Mouse (Mus musculus): ENCODE measurements around the gene Fcho2.

DNA sequence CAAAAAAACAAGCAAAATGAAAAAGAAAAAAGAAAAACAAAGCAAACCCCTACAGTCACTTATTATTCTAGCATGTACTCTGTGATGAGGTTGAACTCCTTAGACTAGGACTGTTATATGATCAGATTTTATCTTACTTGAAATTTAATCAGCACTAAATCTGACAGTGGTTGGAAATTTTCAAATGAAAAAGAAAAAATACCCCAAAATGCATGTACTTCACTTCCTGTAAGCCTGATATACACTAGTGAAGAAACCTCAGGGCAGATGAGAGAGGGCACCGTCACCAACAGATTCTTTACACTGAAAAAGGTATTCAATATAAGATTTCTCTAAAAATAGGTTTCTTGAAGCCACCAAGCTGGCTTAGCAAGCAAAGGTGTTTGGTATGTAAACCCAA is 23.6 kb downstream of the Fcho2 start:
- TF ChIP-seq CHD2 (IDR thresholded peaks at IDR 0.05; ENCODE audit: low read length): no peak
- no peak for TF ChIP-seq MAX (IDR thresholded peaks at IDR 0.05; ENCODE audit: low read length)
- no peak for TF ChIP-seq EP300 (IDR thresholded peaks at IDR 0.05; ENCODE audit: low read length)
- TF ChIP-seq CTCF (conservative IDR thresholded peaks at IDR 0.05 in 1 of 2, IDR thresholded peaks at IDR 0.05 in 1 of 2; ENCODE audit: low read depth in 2 of 2, low read length in 2 of 2): no peak
- no peak for TF ChIP-seq POLR2A (IDR thresholded peaks at IDR 0.05; ENCODE audit: low read depth, low read length)
- TF ChIP-seq E2F4 (IDR thresholded peaks at IDR 0.05; ENCODE audit: insufficient replicate concordance, low read depth, low read length): no peak

Measured in CH12.LX (cell line).